ENCODE assay signal across 13 mouse cellular contexts in genomic region chr6:125386080-125386479, GRCm38 (mm10).
"Had no signal": no experiment of that assay in that cellular context is flagged by ENCODE, and none has a peak within 500 bp of the region (broad histone marks: within the 10 kb centered on the region; RNA-seq: fewer than 3 reads in every experiment).

No protein-coding gene starts in this region.

- H3K9me3 ChIP-seq: hindbrain, embryonic 15.5 days; neural tube, embryonic 12.5 days had no signal

- DNase-seq: kidney, adult 8-10 months; left cerebral cortex, postnatal 4 days; lung, adult 18-20 months; lung, postnatal 36 days; midbrain, embryonic 14.5 days; retina, postnatal 1 day; thymus, adult 18-20 months; thymus, postnatal 14 days had no signal

- H3K4me3 ChIP-seq: hindbrain, embryonic 15.5 days; limb, embryonic 13.5 days; myocyte; neural tube, embryonic 12.5 days had no signal

- H3K4me2 ChIP-seq: hindbrain, embryonic 15.5 days; limb, embryonic 13.5 days; neural tube, embryonic 12.5 days had no signal

- H3K36me3 ChIP-seq: hindbrain, embryonic 15.5 days; limb, embryonic 13.5 days; neural tube, embryonic 12.5 days had no signal

- H3K9ac ChIP-seq: hindbrain, embryonic 15.5 days; limb, embryonic 13.5 days; neural tube, embryonic 12.5 days had no signal

- H3K27ac ChIP-seq: hindbrain, embryonic 15.5 days; kidney, postnatal 0 days; limb, embryonic 13.5 days; neural tube, embryonic 12.5 days had no signal

- H3K4me1 ChIP-seq: hindbrain, embryonic 15.5 days; limb, embryonic 13.5 days; neural tube, embryonic 12.5 days had no signal
